Mouse (Mus musculus): ENCODE data around the gene Six3. TPM values are rescaled to one million over a fixed set of nuclear protein-coding genes. Genes with fewer than 3 reads are reported as not detected.

Gene Six3
- total and polyA plus RNA-seq, 3 experiments = not detected

- Histone ChIP-seq H3K4me1 (ENCODE audit: control insufficient read depth in 1 of 2, insufficient read depth in 2 of 2, low read length in 2 of 2) (no peaks in the 10 kb centered on the region), H3K27ac (ENCODE audit: control insufficient read depth, low read depth, low read length) (no peak overlapping the region), H3K4me3 (ENCODE audit: control insufficient read depth in 1 of 2, insufficient read depth in 1 of 2, low read depth in 2 of 2, low read length in 2 of 2) (no peak overlapping the region), H3K9ac (ENCODE audit: control insufficient read depth, low read depth, low read length, poor library complexity, severe bottlenecking) (no peak overlapping the region), H3K36me3 (ENCODE audit: control insufficient read depth in 1 of 2, insufficient read depth in 2 of 2, low read length in 2 of 2) (no peaks in the 10 kb centered on the region), H3K27me3 (ENCODE audit: control insufficient read depth in 1 of 2, insufficient read depth in 2 of 2, low read length in 2 of 2) (no peaks in the 10 kb centered on the region), H3K9me3 (replicated peaks; ENCODE audit: insufficient read depth, low read length) (no peaks in the 10 kb centered on the region), H3K79me2 (ENCODE audit: control insufficient read depth, insufficient read depth, low read length, poor library complexity) (no peaks in the 10 kb centered on the region)
- TF ChIP-seq TBP (IDR thresholded peaks at IDR 0.05; ENCODE audit: low read depth, low read length) = no peak
- no peak for TF ChIP-seq KAT2A (conservative IDR thresholded peaks at IDR 0.05; ENCODE audit: low read depth, low read length)
- TF ChIP-seq CTCF (IDR thresholded peaks at IDR 0.05 in 2 of 3, conservative IDR thresholded peaks at IDR 0.05 in 1 of 3; ENCODE audit: control insufficient read depth in 1 of 3, insufficient read depth in 1 of 3, low read depth in 2 of 3, low read length in 3 of 3, poor library complexity in 1 of 3, severe bottlenecking in 1 of 3) = no peak
- no peak for TF ChIP-seq MAZ (IDR thresholded peaks at IDR 0.05; ENCODE audit: low read depth, low read length)
- DNase-seq (ENCODE audit: low read depth, low spot score) = no peak
Measured at GRCm38 (mm10) chr17:85617566-85618358, 4.4 kb downstream of the Six3 start.

GRCm38 (mm10) chr17:85618359-85619112 is 5.1 kb downstream of the Six3 start:
- Histone ChIP-seq H3K36me3 (ENCODE audit: control insufficient read depth in 1 of 2, insufficient read depth in 2 of 2, low read length in 2 of 2) (no peaks in the 10 kb centered on the region), H3K4me3 (ENCODE audit: control insufficient read depth in 1 of 2, insufficient read depth in 1 of 2, low read depth in 2 of 2, low read length in 2 of 2) (no peak overlapping the region), H3K79me2 (ENCODE audit: control insufficient read depth, insufficient read depth, low read length, poor library complexity) (no peaks in the 10 kb centered on the region), H3K27me3 (ENCODE audit: control insufficient read depth in 1 of 2, insufficient read depth in 2 of 2, low read length in 2 of 2) (no peaks in the 10 kb centered on the region), H3K27ac (ENCODE audit: control insufficient read depth, low read depth, low read length) (no peak overlapping the region), H3K9ac (ENCODE audit: control insufficient read depth, low read depth, low read length, poor library complexity, severe bottlenecking) (no peak overlapping the region), H3K4me1 (ENCODE audit: control insufficient read depth in 1 of 2, insufficient read depth in 2 of 2, low read length in 2 of 2) (no peaks in the 10 kb centered on the region), H3K9me3 (replicated peaks; ENCODE audit: insufficient read depth, low read length) (no peaks in the 10 kb centered on the region)
- TF ChIP-seq GABPA (IDR thresholded peaks at IDR 0.05; ENCODE audit: low read depth, low read length) (no peak), UBTF (IDR thresholded peaks at IDR 0.05; ENCODE audit: borderline replicate concordance, insufficient read depth, low read depth, low read length) (no peak), BHLHE40 (IDR thresholded peaks at IDR 0.05; ENCODE audit: borderline replicate concordance, low read depth, low read length) (no peak), MAZ (IDR thresholded peaks at IDR 0.05; ENCODE audit: low read depth, low read length) (no peak), RCOR1 (IDR thresholded peaks at IDR 0.05; ENCODE audit: low read depth, low read length) (no peak), MXI1 (IDR thresholded peaks at IDR 0.05; ENCODE audit: low read depth, low read length) (no peak), CTCF (IDR thresholded peaks at IDR 0.05 in 2 of 3, conservative IDR thresholded peaks at IDR 0.05 in 1 of 3; ENCODE audit: control insufficient read depth in 1 of 3, insufficient read depth in 1 of 3, low read depth in 2 of 3, low read length in 3 of 3, poor library complexity in 1 of 3, severe bottlenecking in 1 of 3) (no peak), MAX (IDR thresholded peaks at IDR 0.05; ENCODE audit: low read length) (no peak)
- DNase-seq (ENCODE audit: low read depth, low spot score) = no peak

Measured in MEL (cell line).